Mouse (Mus musculus) olfactory bulb, adult 2 months (tissue): ENCODE measurements around the gene Selenom. TPM values are rescaled to one million over a fixed set of nuclear protein-coding genes. Genes with fewer than 3 reads are reported as not detected.
A peak's percentile ranks its signal among the peaks of the same experiment; 100 is the strongest.

Source experiments
- H3K27ac ChIP-seq: fragments of 200-500 bp; 2 replicates; pipeline ENCODE4 v1.5.1; 2012; ENCODE audit warnings: low read depth, low read length; ENCODE audit not compliant: insufficient read depth
- H3K4me1 ChIP-seq: fragments of 200-500 bp; 2 replicates; pipeline ENCODE4 v1.6.1; 2012; ENCODE audit warnings: low read length; ENCODE audit not compliant: control insufficient read depth, insufficient read depth
- H3K4me3 ChIP-seq: fragments of 200-500 bp; 2 replicates; pipeline ENCODE4 v1.5.1; 2012; ENCODE audit warnings: mild to moderate bottlenecking, low read depth, low read length, moderate library complexity; ENCODE audit not compliant: insufficient read depth
- CTCF ChIP-seq: fragments of 200-500 bp; IDR thresholded peaks from 2 replicates; pipeline ENCODE4 v1.5.1; 2012; ENCODE audit warnings: low read depth, mild to moderate bottlenecking, low read length, moderate library complexity; ENCODE audit not compliant: insufficient read depth
- POLR2A ChIP-seq: fragments of 200-500 bp; IDR thresholded peaks from 2 replicates; pipeline ENCODE4 v1.6.1; 2012; ENCODE audit warnings: mild to moderate bottlenecking, low read depth, low read length, moderate library complexity; ENCODE audit not compliant: insufficient read depth
- WGBS: fragments of 180-500 bp; shearing (Covaris S2); methylation state at CpG from one replicate; pipeline ENCODE4 v1.1.7; 2018; 5-methylcytosine and 5-hydroxymethylcytosine counted together
- polyA plus RNA-seq: library from polyadenylated mRNA; stranded (reverse); fragments of >200 nt; gene quantifications from 2 replicates; pipeline ENCODE4 v1.2.4, GENCODE M21; 2012; ENCODE audit warnings: low replicate concordance; ENCODE audit not compliant: missing spikeins, insufficient read depth, insufficient read length

Gene Selenom
- not detected in 2 replicates for polyA plus RNA-seq

DNA sequence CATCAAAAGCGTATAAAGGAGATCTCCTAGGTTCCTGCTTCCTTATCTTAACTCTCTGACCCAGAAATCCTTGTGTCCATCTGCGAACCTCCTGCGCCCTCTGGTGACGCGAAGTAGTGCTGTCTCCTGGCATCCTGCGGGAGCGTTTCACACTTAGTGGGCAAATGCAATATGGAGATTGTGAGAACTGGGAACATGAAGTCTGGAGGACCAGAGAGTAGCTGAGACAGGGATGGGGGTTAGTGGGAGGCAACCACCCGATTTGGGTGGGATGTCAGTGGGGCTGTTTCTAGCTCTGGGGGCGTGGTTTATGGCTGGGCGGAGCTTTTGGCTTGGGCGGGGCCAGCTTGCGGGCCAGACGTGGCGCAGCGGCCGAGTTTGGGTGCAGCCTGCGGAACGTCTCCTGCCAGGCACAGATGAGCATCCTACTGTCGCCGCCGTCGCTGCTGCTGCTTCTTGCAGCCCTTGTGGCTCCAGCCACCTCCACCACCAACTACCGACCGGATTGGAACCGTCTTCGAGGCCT lies at the start of gene Selenom:
Selenom (plus strand) TSS at position 156 of the 526 bp plus-strand sequence.
- H3K27ac ChIP-seq = peak within 1 kb of the TSS; percentile 90
- TF ChIP-seq POLR2A = peak; percentile 96
- TF ChIP-seq CTCF = peak; percentile 94
- under 1% methylated on average over 26 of the region's 26 CpGs for WGBS

DNA sequence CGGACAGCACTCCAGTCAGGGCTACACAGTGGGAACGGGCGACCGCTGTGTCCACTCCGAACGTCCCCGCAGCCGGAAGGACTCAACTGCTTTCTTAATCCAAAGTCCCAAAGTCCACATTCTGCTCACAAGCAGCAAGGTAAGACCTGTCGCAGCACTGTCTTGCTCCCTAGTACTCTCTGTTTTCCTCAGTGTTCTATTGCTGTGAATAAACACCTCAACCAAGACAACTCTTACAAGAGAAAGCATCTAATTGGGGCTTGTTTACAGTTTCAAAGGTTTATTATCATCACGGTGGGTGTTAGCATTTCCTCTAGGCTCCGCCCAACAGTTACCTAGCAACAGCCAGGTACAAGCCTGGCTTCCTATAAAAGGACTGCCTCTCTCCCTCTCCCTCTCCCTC lies 43.0 kb upstream of the Selenom start:
- Histone ChIP-seq H3K4me3 (no peak overlapping the region), H3K4me1 (no peaks in the 10 kb centered on the region; the same call in 1 of the 2 replicates), H3K27ac (no peak overlapping the region)
- TF ChIP-seq CTCF = no peak
- TF ChIP-seq POLR2A = no peak
- WGBS = 34% methylated on average over 11 of the region's 11 CpGs

More for the DNA sequence above, at the start of gene Selenom:
- peaks cover 23% of the 10 kb centered on the region for H3K4me1 ChIP-seq
- peak within 1 kb of the TSS; percentile 82 for H3K4me3 ChIP-seq

DNA sequence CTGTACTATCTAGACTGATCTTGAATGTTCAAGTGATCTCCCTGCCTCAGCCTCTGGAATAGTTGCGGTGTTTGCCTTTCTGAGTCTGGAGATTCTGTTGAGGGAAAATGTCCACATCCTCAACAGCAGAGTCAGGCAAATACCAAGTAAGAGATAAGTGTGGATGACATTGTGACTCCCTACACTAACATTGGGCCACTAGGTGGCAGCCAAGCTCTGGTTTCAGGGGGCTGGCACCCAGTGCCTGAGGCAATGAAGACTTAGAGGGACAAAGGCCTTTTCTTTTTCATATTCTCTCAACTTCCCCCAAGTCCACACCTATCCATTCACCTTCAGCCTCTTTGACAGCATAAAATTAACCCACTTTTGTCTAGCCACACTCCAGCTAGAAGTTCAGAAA lies 42.0 kb upstream of the Selenom start:
- no peak overlapping the region for H3K4me3 ChIP-seq
- WGBS = 38% methylated on average over 1 of the region's 1 CpGs
- H3K4me1 ChIP-seq = no peaks in the 10 kb centered on the region; the same call in 1 of the 2 replicates
- TF ChIP-seq CTCF (peak; percentile 45), POLR2A (no peak)
- H3K27ac ChIP-seq = no peak overlapping the region

DNA sequence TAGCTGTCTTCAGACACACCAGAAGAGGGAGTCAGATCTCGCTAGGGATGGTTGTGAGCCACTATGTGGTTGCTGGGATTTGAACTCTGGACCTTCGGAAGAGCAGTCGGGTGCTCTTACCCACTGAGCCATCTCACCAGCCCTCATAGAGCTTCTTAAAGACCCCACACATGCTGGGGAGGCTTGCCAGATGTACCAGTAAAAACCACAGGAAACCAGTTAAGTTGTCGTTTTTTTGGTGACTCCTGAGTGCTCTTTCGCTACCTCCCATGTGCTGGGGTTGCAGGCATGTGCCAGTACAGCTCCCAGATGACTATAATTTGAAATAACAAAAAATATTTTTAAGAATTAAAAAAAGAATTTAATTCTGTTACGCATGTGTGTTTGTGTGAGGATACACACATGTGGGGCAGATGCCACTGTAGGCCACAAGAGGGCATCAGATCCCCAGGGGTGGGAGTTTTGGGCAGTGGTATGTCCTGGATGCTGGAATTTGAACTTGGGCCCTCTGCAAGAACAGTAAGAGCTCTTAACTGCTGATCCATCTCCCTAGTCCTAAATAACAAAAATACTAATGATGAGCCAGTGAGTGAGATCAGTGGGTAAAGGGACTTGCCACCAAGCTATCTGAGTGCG lies 39.9 kb upstream of the Selenom start:
- TF ChIP-seq CTCF (no peak), POLR2A (no peak)
- Histone ChIP-seq H3K27ac (no peak overlapping the region), H3K4me1 (peaks cover 4% of the 10 kb centered on the region; the same call in 1 of the 2 replicates), H3K4me3 (no peak overlapping the region)
- 92% methylated on average over 7 of the region's 7 CpGs for WGBS

DNA sequence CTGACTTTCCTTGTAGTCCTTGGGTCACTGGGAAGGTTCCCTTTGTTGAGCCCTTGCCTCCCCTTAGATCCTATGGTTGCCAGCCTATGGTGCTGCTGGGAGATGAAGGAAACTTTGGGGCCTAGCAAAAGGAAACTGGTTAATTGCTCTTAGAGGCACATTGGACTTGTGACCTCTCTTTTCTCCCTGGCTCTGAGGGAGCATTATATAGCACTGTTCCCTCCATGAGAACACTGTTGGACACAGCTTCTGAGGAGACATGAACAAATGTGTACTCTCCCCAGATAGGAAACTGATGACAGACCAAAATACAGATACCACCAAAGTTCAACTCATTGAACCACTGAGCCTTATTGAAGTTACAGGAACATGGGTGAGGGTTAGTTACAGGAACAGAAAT lies 39.0 kb upstream of the Selenom start:
- H3K4me3 ChIP-seq = no peak overlapping the region
- no peak for TF ChIP-seq CTCF
- no peak overlapping the region for H3K27ac ChIP-seq
- H3K4me1 ChIP-seq = peaks cover 4% of the 10 kb centered on the region; the same call in 1 of the 2 replicates

DNA sequence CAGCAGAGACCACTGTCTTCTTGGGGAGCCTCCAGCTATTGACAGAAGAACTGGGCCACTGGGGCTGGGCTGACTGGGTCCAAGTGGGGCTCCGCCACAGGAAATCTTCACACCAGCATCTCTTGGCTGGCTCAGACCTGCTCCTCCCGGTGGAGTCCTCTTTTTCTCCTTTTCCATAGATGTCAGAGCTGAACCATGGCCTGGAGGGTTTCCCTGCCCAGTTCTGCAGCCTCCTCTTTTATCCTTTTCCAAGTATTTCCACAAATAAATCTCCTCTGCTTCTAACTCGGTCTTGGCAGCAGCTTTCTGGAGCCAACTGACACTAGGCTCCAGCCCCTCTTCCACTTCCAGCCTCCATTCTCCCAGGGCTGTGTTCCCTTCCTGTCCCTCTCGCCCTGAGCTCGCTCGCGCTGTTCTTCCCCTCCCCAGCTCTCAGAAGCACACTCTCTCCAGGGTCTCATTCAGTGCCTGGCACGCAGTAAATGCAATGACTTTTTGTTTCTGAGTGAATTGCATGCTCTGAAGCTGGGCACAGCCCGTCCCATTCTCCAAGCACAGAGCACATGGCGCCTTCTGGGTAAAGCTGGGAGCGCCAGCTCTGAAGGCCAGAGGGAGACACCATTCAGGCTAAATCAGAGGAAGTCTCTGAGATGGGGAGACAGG lies 30.4 kb upstream of the Selenom start:
- WGBS = 23% methylated on average over 11 of the region's 11 CpGs
- Histone ChIP-seq H3K27ac (peak overlapping the region; percentile 75), H3K4me3 (no peak overlapping the region), H3K4me1 (peaks cover 27% of the 10 kb centered on the region)
- TF ChIP-seq CTCF (no peak), POLR2A (no peak)

DNA sequence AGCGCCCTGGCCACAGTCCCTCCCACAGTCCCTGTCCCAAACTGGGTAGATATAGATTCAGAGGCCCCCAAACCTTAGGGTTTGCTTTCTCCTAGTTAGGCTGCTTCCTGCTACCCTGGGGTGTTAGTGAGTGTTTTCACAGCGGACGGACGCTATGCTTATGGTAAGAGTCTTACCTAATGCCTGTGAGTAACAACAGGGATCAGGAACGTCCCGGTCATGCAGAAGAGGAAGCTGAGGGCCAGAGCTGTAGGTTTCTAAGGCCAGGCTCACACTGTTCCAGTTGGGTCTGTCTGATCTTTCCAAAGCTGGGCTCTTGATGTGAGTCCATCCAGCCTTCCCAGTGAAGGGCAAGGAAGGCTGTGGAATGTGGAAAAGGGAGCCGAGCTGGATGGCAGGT lies 28.1 kb upstream of the Selenom start:
- TF ChIP-seq POLR2A (no peak), CTCF (no peak)
- H3K27ac ChIP-seq = no peak overlapping the region
- 86% methylated on average over 7 of the region's 7 CpGs for WGBS
- H3K4me3 ChIP-seq = no peak overlapping the region
- H3K4me1 ChIP-seq = peaks cover 35% of the 10 kb centered on the region

DNA sequence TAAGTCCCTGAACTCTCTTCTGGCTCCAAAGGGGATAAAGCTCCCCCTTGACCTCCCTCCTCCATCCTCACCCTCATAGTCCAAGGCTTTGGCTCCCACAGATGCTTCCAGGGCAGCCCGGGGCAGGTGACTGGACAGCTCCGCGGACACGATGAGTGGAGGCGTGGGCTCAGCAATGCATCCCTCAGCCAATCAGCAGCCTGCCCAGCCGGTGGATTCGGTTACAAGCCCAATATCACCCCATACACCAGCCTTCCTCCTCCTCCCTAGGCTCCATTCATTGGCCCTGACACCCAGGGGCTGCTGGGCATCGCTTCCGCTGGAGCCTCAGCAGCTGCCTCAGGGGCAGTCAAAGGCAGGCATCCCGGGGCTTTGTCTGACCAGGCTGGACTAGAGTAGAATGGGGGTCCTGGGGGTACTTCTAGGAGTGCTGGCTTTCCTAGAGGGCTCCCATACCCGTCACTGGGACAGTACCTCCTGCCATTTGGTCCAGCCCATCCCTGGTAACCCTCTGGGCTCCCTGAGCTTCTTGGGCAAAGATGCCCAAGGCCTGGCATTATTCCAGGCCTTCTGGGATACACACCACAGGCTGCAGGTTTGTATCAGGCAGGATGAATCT lies 26.4 kb upstream of the Selenom start, which contains the start of gene Pla2g3:
Pla2g3 (plus strand) TSS at position 333 of the 619 bp plus-strand sequence.
- Histone ChIP-seq H3K4me3 (no peak within 1 kb of the TSS), H3K4me1 (peaks cover 39% of the 10 kb centered on the region), H3K27ac (no peak within 1 kb of the TSS)
- TF ChIP-seq CTCF = no peak
- no peak for TF ChIP-seq POLR2A
- 40% methylated on average over 11 of the region's 11 CpGs for WGBS

DNA sequence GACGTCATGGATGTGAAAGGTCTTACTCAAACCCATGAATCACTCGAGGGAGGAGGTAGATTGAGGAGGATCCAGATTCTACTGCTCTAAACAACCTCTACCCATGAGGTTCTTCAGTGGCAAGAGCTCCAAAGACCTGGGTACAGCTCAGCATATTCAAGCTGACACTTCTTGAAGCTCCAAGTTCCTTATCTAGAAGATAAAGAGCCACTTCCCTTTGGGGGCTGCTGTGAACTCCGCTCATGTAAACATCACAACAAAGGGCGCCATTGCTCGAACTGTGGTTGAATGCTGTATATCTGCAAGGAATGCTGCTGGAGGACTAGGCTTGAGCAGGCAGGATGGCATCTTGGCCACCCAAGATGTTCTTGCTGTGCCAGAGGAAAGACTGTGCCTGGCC lies 25.4 kb upstream of the Selenom start:
- H3K4me1 ChIP-seq = peaks cover 32% of the 10 kb centered on the region
- WGBS = 77% methylated on average over 5 of the region's 5 CpGs
- no peak overlapping the region for H3K4me3 ChIP-seq
- TF ChIP-seq CTCF = no peak
- no peak for TF ChIP-seq POLR2A
- no peak overlapping the region for H3K27ac ChIP-seq
